Comparison of ENCODE assay signal across 22 mouse cellular contexts in genomic region chr13:59624389-59624788, GRCm38 (mm10). TPM values are rescaled to one million over a fixed set of nuclear protein-coding genes. Genes with fewer than 3 reads are reported as not detected.
DNase-seq lines count a peak whose midpoint lies in the region; ATAC-seq and TF ChIP-seq lines count a peak whose summit lies in the region.
"Had no signal": no experiment of that assay in that cellular context is flagged by ENCODE, and none has a peak within 500 bp of the region (broad histone marks: within the 10 kb centered on the region; RNA-seq: fewer than 3 reads in every experiment).

No protein-coding gene starts in this region.

- intact Hi-C loops in heart, postnatal 36 days (cut with DNase I): no loop called here

- ATAC-seq in heart, embryonic 13.5 days (ENCODE audit: extremely low read depth, insufficient number of reproducible peaks, low FRiP score, low TSS enrichment): no peak
- no peak for ATAC-seq in midbrain, postnatal 0 days (ENCODE audit: low FRiP score)
- ATAC-seq: forebrain, embryonic 14.5 days; liver, embryonic 12.5 days; liver, postnatal 0 days had no signal

- H3K4me1 ChIP-seq in heart, embryonic 13.5 days: peaks cover 31% of the 10 kb centered on the region
- no peaks in the 10 kb centered on the region for H3K4me1 ChIP-seq in cortical plate, adult 2 months (ENCODE audit: control insufficient read depth, insufficient read depth, low read length)
- no peaks in the 10 kb centered on the region for H3K4me1 ChIP-seq in midbrain, postnatal 0 days (ENCODE audit: insufficient read depth, low read length)
- H3K4me1 ChIP-seq: hindbrain, embryonic 15.5 days; megakaryocyte, embryonic 14.5 days; midbrain, embryonic 12.5 days had no signal

- H3K27me3 ChIP-seq in heart, embryonic 13.5 days (replicated peaks): no peaks in the 10 kb centered on the region
- H3K27me3 ChIP-seq in myocyte (ENCODE audit: control insufficient read depth, insufficient read depth, insufficient read length): no peaks in the 10 kb centered on the region
- no peaks in the 10 kb centered on the region for H3K27me3 ChIP-seq in midbrain, postnatal 0 days (ENCODE audit: insufficient read depth, low read length)
- H3K27me3 ChIP-seq: hindbrain, embryonic 15.5 days; liver, embryonic 12.5 days; megakaryocyte, embryonic 14.5 days; midbrain, embryonic 12.5 days had no signal

- no peak overlapping the region for H3ac ChIP-seq in myocyte (ENCODE audit: control insufficient read depth, insufficient read length)

- peaks cover 88% of the 10 kb centered on the region for H3K36me3 ChIP-seq in heart, embryonic 13.5 days
- H3K36me3 ChIP-seq in myocyte (ENCODE audit: control insufficient read depth, insufficient read depth): peaks cover 9% of the 10 kb centered on the region
- peaks cover 68% of the 10 kb centered on the region for H3K36me3 ChIP-seq in midbrain, postnatal 0 days (ENCODE audit: insufficient read depth, low read length)

- TF ChIP-seq POLR2A in cortical plate, adult 2 months (IDR thresholded peaks at IDR 0.05; ENCODE audit: extremely low read depth, insufficient read depth, low read length): no peak
- TF ChIP-seq POLR2A in myocyte (IDR thresholded peaks at IDR 0.05; ENCODE audit: insufficient read length, low read depth): no peak

- DNase-seq in heart, adult 11 months: peak; percentile 75
- DNase-seq in heart, adult 9 months (ENCODE audit: low spot score in 2 of 2): no peak
- no peak for DNase-seq in heart, postnatal 36 days
- DNase-seq in cerebellum, adult 11 months: no peak
- no peak for DNase-seq in midbrain, postnatal 0 days (ENCODE audit: low spot score)
- DNase-seq: adrenal gland, postnatal 14 days; cerebellum, adult 18-20 months; cerebellum, postnatal 10 days; gastrocnemius, postnatal 36 days; kidney, adult 18-20 months; layer of hippocampus, postnatal 36 days; left cerebral cortex, postnatal 4 days; liver, postnatal 0 days; lung, postnatal 36 days had no signal

- TF ChIP-seq CTCF in cortical plate, adult 2 months (IDR thresholded peaks at IDR 0.05; ENCODE audit: extremely low read depth, insufficient read depth, low read length): no peak
- no peak for TF ChIP-seq CTCF in midbrain, postnatal 0 days (IDR thresholded peaks at IDR 0.05)

- 42% methylated on average over 3 of the region's 3 CpGs for WGBS in heart, embryonic 13.5 days
- WGBS in midbrain, postnatal 0 days: 90% methylated on average over 3 of the region's 3 CpGs

- H3K4me2 ChIP-seq in heart, embryonic 13.5 days: no peak overlapping the region
- H3K4me2 ChIP-seq in myocyte (ENCODE audit: low read depth): peak overlapping the region; percentile 0
- H3K4me2 ChIP-seq in midbrain, postnatal 0 days (ENCODE audit: low read depth, low read length, poor library complexity, severe bottlenecking): no peak overlapping the region
- H3K4me2 ChIP-seq: hindbrain, embryonic 15.5 days; liver, embryonic 12.5 days; midbrain, embryonic 12.5 days had no signal

- peak overlapping the region; percentile 89 for H3K27ac ChIP-seq in heart, embryonic 13.5 days (replicated peaks)
- 0 out of 2 replicates have a peak overlapping the region, but pooled peaks have one; percentile 11 for H3K27ac ChIP-seq in cortical plate, adult 2 months (ENCODE audit: insufficient read depth, low read length)
- H3K27ac ChIP-seq in midbrain, postnatal 0 days (ENCODE audit: low read depth, low read length): no peak overlapping the region
- H3K27ac ChIP-seq: hindbrain, embryonic 15.5 days; liver, embryonic 12.5 days; midbrain, embryonic 12.5 days had no signal

- H3K4me3 ChIP-seq in heart, embryonic 13.5 days: no peak overlapping the region
- no peak overlapping the region for H3K4me3 ChIP-seq in cortical plate, adult 2 months (ENCODE audit: insufficient read depth, low read length)
- H3K4me3 ChIP-seq in myocyte: no peak overlapping the region
- no peak overlapping the region for H3K4me3 ChIP-seq in midbrain, postnatal 0 days (ENCODE audit: low read depth, low read length)
- H3K4me3 ChIP-seq: hindbrain, embryonic 15.5 days; liver, embryonic 12.5 days; megakaryocyte, embryonic 14.5 days; midbrain, embryonic 12.5 days had no signal

- H3K9ac ChIP-seq in heart, embryonic 13.5 days: no peak overlapping the region
- no peak overlapping the region for H3K9ac ChIP-seq in midbrain, postnatal 0 days (replicated peaks; ENCODE audit: low read length, poor library complexity, severe bottlenecking)
- H3K9ac ChIP-seq: hindbrain, embryonic 15.5 days; liver, embryonic 12.5 days; liver, postnatal 0 days; midbrain, embryonic 12.5 days had no signal

- H3K79me2 ChIP-seq in myocyte (ENCODE audit: control insufficient read depth, insufficient read depth): no peaks in the 10 kb centered on the region

- H3K9me3 ChIP-seq in heart, embryonic 13.5 days: no peaks in the 10 kb centered on the region
- H3K9me3 ChIP-seq in midbrain, postnatal 0 days (ENCODE audit: low read length): no peaks in the 10 kb centered on the region
- H3K9me3 ChIP-seq: hindbrain, embryonic 15.5 days; liver, embryonic 12.5 days; megakaryocyte, embryonic 14.5 days; midbrain, embryonic 12.5 days had no signal

TF ChIP-seq in myocyte, 11 proteins besides CTCF, POLR2A, EP300 and RAD21:
- no peak for TF ChIP-seq REST (IDR thresholded peaks at IDR 0.05; ENCODE audit: insufficient read depth, insufficient read length)
- TF ChIP-seq E2F4 (IDR thresholded peaks at IDR 0.05; ENCODE audit: insufficient read depth): no peak
- TF ChIP-seq SRF (IDR thresholded peaks at IDR 0.05; ENCODE audit: control insufficient read depth, insufficient read length, low read depth): no peak
- TF ChIP-seq USF1 (IDR thresholded peaks at IDR 0.05; ENCODE audit: low read depth): no peak
- no peak for TF ChIP-seq TCF3 (IDR thresholded peaks at IDR 0.05; ENCODE audit: insufficient read length, low read depth)
- no peak for TF ChIP-seq MYOD1 (IDR thresholded peaks at IDR 0.05; ENCODE audit: control insufficient read depth in 1 of 3, insufficient read length in 2 of 3, low read depth in 2 of 3)
- TF ChIP-seq MAX (IDR thresholded peaks at IDR 0.05; ENCODE audit: low read depth): no peak
- no peak for TF ChIP-seq MYOG (IDR thresholded peaks at IDR 0.05; ENCODE audit: control insufficient read depth in 1 of 3, insufficient read depth in 1 of 3, insufficient read length in 2 of 3, low read depth in 2 of 3)
TF ChIP-seq in myocyte: peak in this region for 0.

RNA-seq across cellular contexts. Expression of gene Naa35, which starts 39.3 kb away (rescaled TPM):
- 68.5 and 74.1 TPM in 2 replicates for polyA plus RNA-seq in heart, embryonic 13.5 days (2015; fragmentation: Nextera tagmentation; extraction: Ambion mirVana)
- 10 to 100 TPM; 86.6 to 99.5 TPM for total RNA-seq in heart, postnatal 36 days (2021)
- 78.4 and 79.8 TPM in 2 replicates for polyA plus RNA-seq in cortical plate, adult 2 months (2012; rRNA removed)
- polyA plus RNA-seq in myocyte (2012; fragmentation: generic; extraction: Trizol): 32.3 TPM
- 47.2 and 72.9 TPM in 2 replicates for total RNA-seq in midbrain, postnatal 0 days (2014; rRNA removed)
- polyA plus RNA-seq in midbrain, postnatal 0 days (2015; fragmentation: Nextera tagmentation; extraction: Ambion mirVana): 109 and 117 TPM in 2 replicates

RNA-seq across cellular contexts. Expression of gene Agtpbp1, which starts 39.4 kb away (rescaled TPM):
- 9.2 and 9.4 TPM in 2 replicates for polyA plus RNA-seq in heart, embryonic 13.5 days (2015; fragmentation: Nextera tagmentation; extraction: Ambion mirVana)
- total RNA-seq in heart, postnatal 36 days (2021): 100 to 1,000 TPM; 171 to 184 TPM
- polyA plus RNA-seq in cortical plate, adult 2 months (2012; rRNA removed): 105 and 106 TPM in 2 replicates
- 10.1 TPM for polyA plus RNA-seq in myocyte (2012; fragmentation: generic; extraction: Trizol)
- 125 and 129 TPM in 2 replicates for total RNA-seq in midbrain, postnatal 0 days (2014; rRNA removed)
- 70.8 and 74.0 TPM in 2 replicates for polyA plus RNA-seq in midbrain, postnatal 0 days (2015; fragmentation: Nextera tagmentation; extraction: Ambion mirVana)

RNA-seq across cellular contexts. Expression of gene Golm1, which starts 51.2 kb away (rescaled TPM):
- 44.8 and 51.3 TPM in 2 replicates for polyA plus RNA-seq in heart, embryonic 13.5 days (2015; fragmentation: Nextera tagmentation; extraction: Ambion mirVana)
- total RNA-seq in heart, postnatal 36 days (2021): 10 to 100 TPM; 14.8 to 15.4 TPM
- 13.1 and 17.0 TPM in 2 replicates for polyA plus RNA-seq in cortical plate, adult 2 months (2012; rRNA removed)
- polyA plus RNA-seq in myocyte (2012; fragmentation: generic; extraction: Trizol): 4.8 TPM
- 13.0 and 17.1 TPM in 2 replicates for total RNA-seq in midbrain, postnatal 0 days (2014; rRNA removed)
- 13.0 and 15.3 TPM in 2 replicates for polyA plus RNA-seq in midbrain, postnatal 0 days (2015; fragmentation: Nextera tagmentation; extraction: Ambion mirVana)
